Mouse (Mus musculus) kidney, postnatal 14 days (tissue): ENCODE results near the gene BC005537.
A peak's percentile ranks its signal among the peaks of the same experiment; 100 is the strongest.
"Not testable (repeated sequence)": the region's sequence is repeated elsewhere in the genome, so short reads cannot be mapped to it uniquely, and the experiment has no call there.

ENCODE experiments used
- DNase-seq: peaks from one replicate; pipeline ENCODE4 v3.0.0; 2022; ENCODE audit warnings: mixed read lengths

BC005537 gene

DNA sequence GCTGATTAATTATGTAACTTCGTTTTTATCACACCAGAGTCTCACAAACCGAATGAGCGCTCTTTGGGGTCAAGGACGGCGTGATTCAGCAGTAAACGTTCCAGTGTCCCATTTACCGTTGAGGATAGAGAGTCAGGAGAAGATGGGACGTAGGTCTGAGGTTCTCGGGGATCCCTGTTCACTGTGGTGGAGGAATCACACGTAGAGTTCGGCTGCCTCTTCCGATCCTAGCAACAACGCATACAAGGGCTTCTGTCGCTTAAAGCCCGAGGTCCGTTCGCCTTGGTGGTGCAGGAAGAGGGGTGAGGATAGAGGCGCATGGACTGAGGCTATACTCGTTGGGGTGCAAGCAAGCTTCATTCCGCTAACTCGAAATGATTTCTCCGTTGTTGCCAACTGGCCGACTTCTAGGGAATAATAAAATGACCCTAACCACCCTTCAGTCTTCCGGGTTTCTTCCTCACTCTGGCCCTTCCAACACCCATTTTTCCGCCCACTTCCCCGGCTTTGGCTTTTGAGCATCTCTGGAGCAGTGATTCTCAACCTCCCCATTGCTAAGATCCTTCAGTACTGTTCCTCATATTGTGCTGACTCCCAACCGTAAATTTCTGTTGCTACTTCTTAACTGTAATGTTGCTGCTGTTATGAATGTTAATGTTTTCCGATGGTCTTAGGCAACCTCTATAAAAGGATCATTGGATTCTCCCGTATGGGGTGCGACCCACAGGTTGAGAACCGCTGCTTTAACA is 1.4 kb upstream of the BC005537 start:
- DNase-seq = peak; percentile 49

- peak; percentile 97 for DNase-seq
These were observed 666 bp upstream of the BC005537 start for GRCm38 (mm10) chr13:24800674-24801307.

DNA sequence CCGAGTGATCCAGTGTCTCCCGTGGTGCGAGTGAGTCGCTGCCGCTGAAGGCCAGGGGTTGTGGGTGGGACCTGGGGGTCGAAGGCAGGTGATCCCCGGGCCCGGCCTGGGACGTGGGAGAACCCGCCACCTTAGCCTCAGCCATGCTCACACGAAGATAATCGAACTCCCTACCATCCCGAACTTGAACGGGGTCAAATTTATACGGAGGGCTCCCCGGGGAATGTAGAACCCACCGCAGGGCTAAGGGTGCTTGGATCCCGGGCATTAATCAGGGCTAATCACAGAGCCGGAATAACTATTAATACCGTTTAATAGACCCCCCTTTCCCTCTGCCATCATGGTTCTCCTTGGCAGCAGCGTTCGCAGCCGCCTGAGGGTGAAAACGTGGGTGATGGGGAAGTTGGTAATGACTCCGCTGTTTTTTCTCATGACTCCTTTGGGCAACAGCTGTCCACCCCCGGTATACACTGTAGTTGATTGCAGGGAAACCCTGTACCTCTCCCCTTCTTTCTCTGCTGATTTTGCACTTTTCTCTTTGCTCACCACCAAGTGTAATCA is 754 bp downstream of the BC005537 start:
- peak; percentile 23 for DNase-seq

DNA sequence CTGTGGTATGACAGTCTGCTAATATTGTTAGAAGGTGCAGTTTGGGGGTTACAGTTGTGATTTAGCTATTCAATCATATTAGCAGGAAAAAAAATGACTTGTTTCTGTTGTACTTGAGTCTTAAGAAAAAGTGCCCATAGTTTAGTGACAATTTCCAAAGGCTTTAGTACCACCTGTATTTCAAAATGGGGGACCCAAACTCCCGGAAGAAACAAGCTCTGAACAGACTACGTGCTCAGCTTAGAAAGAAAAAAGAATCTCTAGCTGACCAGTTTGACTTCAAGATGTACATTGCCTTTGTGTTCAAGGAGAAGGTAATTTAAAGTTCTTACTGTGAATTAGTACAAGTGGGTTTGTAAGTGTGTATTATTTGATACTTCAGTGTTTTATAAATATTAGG is 1.7 kb downstream of the BC005537 start:
- DNase-seq = no peak

DNA sequence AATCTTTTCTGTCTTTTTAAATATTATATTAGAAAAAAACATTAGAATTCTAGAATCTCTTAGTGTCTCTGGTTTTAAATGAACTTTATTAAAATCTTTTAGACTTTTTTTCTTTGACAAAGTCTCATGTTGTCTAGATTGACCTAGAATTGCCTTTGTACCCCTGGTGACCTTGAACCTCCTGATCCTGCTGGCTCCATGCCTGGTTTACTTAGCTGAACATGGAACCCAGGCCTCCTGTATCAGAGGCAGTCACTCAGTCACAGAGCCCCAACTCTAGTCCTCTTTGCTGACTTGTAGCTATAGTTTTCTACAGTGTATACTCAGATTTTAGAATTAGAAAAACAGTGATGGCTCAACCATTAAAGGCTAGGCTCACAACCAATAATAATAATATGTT is 4.6 kb downstream of the BC005537 start:
- DNase-seq = peak; percentile 43

DNA sequence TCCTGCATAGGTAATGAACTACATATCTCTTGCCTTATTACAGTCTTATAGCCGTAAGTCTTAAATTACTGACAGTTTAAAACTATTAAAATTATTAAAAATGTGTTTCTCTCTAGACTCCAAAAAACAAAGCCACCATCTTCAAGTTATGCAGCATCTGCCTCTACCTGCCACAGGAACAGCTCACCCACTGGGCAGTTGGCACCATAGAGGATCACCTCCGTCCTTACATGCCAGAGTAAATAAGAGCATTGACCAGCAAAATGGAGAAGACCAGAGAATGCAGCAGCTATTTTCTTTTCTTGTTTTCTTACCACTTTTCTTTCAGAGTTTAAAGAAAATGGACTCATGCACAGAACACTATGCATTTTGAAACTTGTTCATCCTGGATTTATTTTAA is 11.1 kb downstream of the BC005537 start:
- no peak for DNase-seq

DNA sequence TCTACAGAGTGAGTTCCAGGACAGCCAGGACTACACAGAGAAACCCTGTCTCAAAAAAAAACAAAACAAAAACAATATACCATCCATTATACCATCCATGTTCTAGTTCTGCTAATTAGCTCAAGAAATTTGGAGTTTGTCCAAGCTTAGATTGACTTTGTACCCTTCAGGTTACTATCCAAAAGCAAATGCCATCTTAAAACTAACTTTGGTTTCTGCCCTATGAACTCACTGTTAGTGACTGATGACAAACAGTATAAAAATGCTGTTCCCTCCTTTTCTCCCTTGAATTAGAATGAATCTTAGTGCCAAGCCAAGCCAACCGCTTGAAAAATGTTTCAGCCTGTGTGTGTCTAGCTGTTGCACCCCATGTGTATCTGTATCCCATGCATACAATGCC is 13.2 kb downstream of the BC005537 start:
- no peak for DNase-seq

- peak; percentile 47 for DNase-seq
These were observed 15.0 kb downstream of the BC005537 start for GRCm38 (mm10) chr13:24816125-24817092.

GRCm38 (mm10) chr13:24819931-24820330 is 18.5 kb downstream of the BC005537 start:
- DNase-seq = no peak

DNA sequence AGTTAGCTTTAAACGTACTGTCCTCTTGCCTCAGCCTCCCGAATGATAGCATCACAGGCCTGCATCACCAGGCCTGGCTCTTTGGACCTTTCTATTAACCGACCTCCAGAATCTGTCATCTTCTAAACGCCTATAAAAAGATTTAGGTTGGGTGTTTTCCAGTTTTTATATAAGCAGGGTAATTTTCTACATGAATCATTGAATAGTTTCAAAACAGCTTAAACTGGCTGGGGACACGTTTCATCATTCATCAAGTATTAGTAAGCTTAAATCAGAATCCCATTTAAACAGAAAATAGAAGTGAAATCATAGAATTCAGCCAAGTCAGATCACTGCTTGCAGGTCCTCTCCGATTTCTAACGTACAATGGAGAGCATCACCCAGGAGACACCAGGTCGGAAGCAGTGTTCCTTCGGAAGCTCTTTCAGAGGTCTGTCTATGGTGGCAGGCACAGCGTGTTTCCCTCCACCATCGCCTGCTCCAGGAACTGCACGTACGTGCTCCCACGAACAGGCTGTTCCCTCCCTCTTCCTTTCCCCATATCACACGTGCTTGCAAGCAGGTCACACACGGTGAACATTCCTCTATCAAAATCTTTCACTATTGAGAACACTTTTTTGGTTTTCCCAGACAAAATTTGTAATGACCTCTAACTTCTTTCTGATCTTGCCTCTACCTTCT is 21.3 kb downstream of the BC005537 start:
- no peak for DNase-seq

DNA sequence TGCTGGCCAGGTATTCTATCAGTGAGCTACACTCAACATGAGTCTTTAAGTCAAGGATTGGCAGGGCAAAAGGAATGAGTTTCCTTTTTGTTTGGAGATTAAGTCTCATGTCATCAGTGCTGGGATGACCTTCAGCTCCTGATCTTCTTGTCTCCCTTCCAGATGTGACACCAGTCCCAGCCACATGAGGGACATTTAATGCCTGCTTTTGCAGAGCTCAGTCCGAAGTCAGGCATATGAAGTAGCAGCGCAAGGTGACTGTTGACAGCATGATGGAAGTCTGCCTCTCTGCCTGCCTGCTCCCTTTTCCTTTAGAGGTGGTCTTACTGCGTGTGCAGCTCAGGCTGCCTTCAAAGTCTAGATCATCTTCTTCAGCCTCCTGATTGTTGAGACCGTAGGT is 23.2 kb downstream of the BC005537 start:
- DNase-seq = no peak

GRCm38 (mm10) chr13:24825587-24825986 is 24.1 kb downstream of the BC005537 start:
- DNase-seq = peak; percentile 40

DNA sequence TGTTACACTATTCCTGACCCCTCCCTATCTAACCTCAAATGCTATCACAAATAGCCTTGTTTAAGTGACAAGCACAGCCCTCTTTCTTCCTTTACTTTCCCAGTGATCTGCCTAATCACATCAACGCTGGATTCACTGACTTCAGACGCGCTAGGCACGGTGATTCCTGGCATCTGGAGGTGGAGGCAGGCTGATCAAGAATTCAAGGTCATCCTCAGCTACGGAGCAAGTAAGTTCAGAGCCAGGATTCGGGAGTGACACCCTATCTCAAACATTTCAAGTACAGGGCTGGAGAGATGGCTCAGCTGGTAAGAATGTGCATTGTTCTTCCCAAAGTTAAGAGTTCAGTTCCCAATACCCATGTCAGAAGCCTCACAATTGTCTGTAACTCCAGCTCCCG is 24.7 kb downstream of the BC005537 start:
- DNase-seq = no peak

DNA sequence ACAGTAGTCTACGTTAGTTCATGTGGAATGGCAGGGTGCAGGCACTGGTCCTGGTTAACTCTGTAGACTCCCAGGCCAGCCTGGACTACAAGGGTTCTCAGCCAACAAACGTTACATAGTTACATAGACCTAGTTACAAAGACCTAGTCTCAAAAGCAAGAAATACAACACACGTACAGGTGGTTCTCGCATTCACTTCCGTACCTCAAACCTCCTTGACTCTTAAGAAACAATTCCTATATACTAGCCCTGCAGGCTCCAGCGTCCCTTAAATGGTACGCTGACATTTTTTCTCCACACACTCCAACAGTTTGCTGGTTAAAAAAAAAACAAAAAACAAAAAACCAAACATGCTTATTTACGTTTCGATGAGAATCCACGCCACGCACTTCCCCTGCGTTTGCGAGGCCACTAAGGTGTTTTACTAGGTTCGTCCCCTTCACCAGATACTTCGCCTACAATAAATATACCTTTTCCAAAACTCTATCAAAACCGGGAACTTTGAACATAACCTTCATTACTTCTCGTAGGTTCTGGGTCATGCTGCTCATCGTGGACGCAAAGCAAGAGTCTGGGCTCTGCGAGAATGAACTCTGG is 29.4 kb downstream of the BC005537 start:
- DNase-seq = peak; percentile 24

GRCm38 (mm10) chr13:24831353-24832130 is 30.1 kb downstream of the BC005537 start, which contains the start of the genes Acot13 and Tdp2:
Gene Acot13 (minus strand): TSS chr13:24831540.
Gene Tdp2 (plus strand): TSS chr13:24831679.
- peak; percentile 97 for DNase-seq

- DNase-seq = no peak
These were observed 30.8 kb downstream of the BC005537 start for GRCm38 (mm10) chr13:24832131-24832810.

- DNase-seq = no peak
These were observed 31.3 kb downstream of the BC005537 start for GRCm38 (mm10) chr13:24832811-24833155.

- not testable (repeated sequence) for DNase-seq
These were observed 36.3 kb downstream of the BC005537 start for GRCm38 (mm10) chr13:24837765-24838164.

- DNase-seq = no peak
These were observed 38.4 kb downstream of the BC005537 start for GRCm38 (mm10) chr13:24839831-24840230.

- DNase-seq = no peak
These were observed 40.2 kb downstream of the BC005537 start for GRCm38 (mm10) chr13:24841702-24842101.
